Mouse (Mus musculus) midbrain, embryonic 10.5 days (tissue): ENCODE data around the gene Atp7b. TPM values are rescaled to one million over a fixed set of nuclear protein-coding genes. Genes with fewer than 3 reads are reported as not detected.

Experiments used
- DNase-seq: peaks from one replicate; pipeline ENCODE4 v3.0.0-alpha.2; 2017; ENCODE audit warnings: low spot score
- H3K27ac ChIP-seq: fragments of 300-500 bp; sonication (generic); replicated peaks from 2 replicates; pipeline ENCODE4 v1.5.1; 2016; ENCODE audit warnings: mild to moderate bottlenecking
- H3K27me3 ChIP-seq: fragments of 300-500 bp; sonication (generic); 2 replicates; pipeline ENCODE4 v1.6.1; 2016; ENCODE audit warnings: low read depth, mild to moderate bottlenecking; ENCODE audit not compliant: poor library complexity, severe bottlenecking
- H3K36me3 ChIP-seq: fragments of 300-500 bp; sonication (generic); 2 replicates; pipeline ENCODE4 v1.6.1; 2016; ENCODE audit warnings: mild to moderate bottlenecking, moderate library complexity
- H3K4me1 ChIP-seq: fragments of 300-500 bp; sonication (generic); 2 replicates; pipeline ENCODE4 v1.6.1; 2016
- H3K4me3 ChIP-seq: fragments of 300-500 bp; sonication (generic); 2 replicates; pipeline ENCODE4 v1.5.1; 2016; ENCODE audit warnings: mild to moderate bottlenecking, moderate library complexity
- H3K9me3 ChIP-seq: fragments of 300-500 bp; sonication (generic); replicated peaks from 2 replicates; pipeline ENCODE4 v1.6.1; 2016; ENCODE audit warnings: mild to moderate bottlenecking
- WGBS: fragments of 180-500 bp; shearing (Covaris S2); methylation state at CpG from one replicate; pipeline ENCODE4 v1.1.7; 2016; 5-methylcytosine and 5-hydroxymethylcytosine counted together
- polyA plus RNA-seq: library from polyadenylated mRNA; unstranded; fragments of >200 nt; fragmentation: Nextera tagmentation; extraction: Ambion mirVana; gene quantifications from 2 replicates; pipeline ENCODE4 v1.2.1, GENCODE M21; 2016

Gene Atp7b
- polyA plus RNA-seq, 1 experiment from 2014 or later = 2.6 TPM

GRCm38 (mm10) chr8:21955321-21955720, 104.8 kb downstream of the Atp7b start:
- Histone ChIP-seq H3K27ac (no peak overlapping the region), H3K27me3 (no peaks in the 10 kb centered on the region), H3K4me3 (no peak overlapping the region), H3K36me3 (no peaks in the 10 kb centered on the region), H3K9me3 (no peaks in the 10 kb centered on the region), H3K4me1 (no peaks in the 10 kb centered on the region)
- WGBS = 7% methylated on average over 9 of the region's 9 CpGs
- DNase-seq = peak; percentile 34

GRCm38 (mm10) chr8:21947311-21948017, 112.6 kb downstream of the Atp7b start:
- Histone ChIP-seq H3K9me3 (no peaks in the 10 kb centered on the region), H3K36me3 (no peaks in the 10 kb centered on the region), H3K4me3 (no peak overlapping the region), H3K27me3 (no peaks in the 10 kb centered on the region), H3K4me1 (no peaks in the 10 kb centered on the region), H3K27ac (no peak overlapping the region)
- WGBS = 76% methylated on average over 9 of the region's 9 CpGs
- DNase-seq = no peak

- Histone ChIP-seq H3K4me1 (no peaks in the 10 kb centered on the region), H3K27me3 (no peaks in the 10 kb centered on the region), H3K4me3 (no peak within 1 kb of the TSS), H3K9me3 (no peaks in the 10 kb centered on the region), H3K36me3 (no peaks in the 10 kb centered on the region), H3K27ac (no peak within 1 kb of the TSS)
- DNase-seq = no peak
- 89% methylated on average over 6 of the region's 6 CpGs for WGBS
These were observed 113.6 kb downstream of the Atp7b start, which contains the start of gene Defb13 for GRCm38 (mm10) chr8:21946462-21946861. TSS of gene Defb13 (plus strand) at chr8:21946762.

Other genes with a start within 250 kb of the Atp7b start
- gene Defb50, start 236.8 kb downstream of the Atp7b start, polyA plus RNA-seq = not detected in 2 replicates
- not detected in 2 replicates for gene Defb2, start 220.4 kb downstream of the Atp7b start, polyA plus RNA-seq
- gene Defb10, start 201.4 kb downstream of the Atp7b start, polyA plus RNA-seq = not detected in 2 replicates
- not detected in 2 replicates for gene Defb9, start 174.9 kb downstream of the Atp7b start, polyA plus RNA-seq
- not detected in 2 replicates for gene Defb11, start 153.9 kb downstream of the Atp7b start, polyA plus RNA-seq
- not detected in 2 replicates for gene Defb15, start 127.6 kb downstream of the Atp7b start, polyA plus RNA-seq
- not detected in 2 replicates for gene Defb35, start 122.0 kb downstream of the Atp7b start, polyA plus RNA-seq
- gene Defb13, start 113.5 kb downstream of the Atp7b start, polyA plus RNA-seq = not detected in 2 replicates
- not detected in 2 replicates for gene Fam90a1a, start 101.6 kb downstream of the Atp7b start, polyA plus RNA-seq
- not detected in 2 replicates for gene Ccdc70, start 90.5 kb downstream of the Atp7b start, polyA plus RNA-seq
- 39.4 and 41.0 TPM in 2 replicates for gene Alg11, start 416 bp upstream of the Atp7b start, polyA plus RNA-seq
- gene Nek5, start 64.7 kb upstream of the Atp7b start, polyA plus RNA-seq = 0.06 and 0.07 TPM in 2 replicates
- gene Nek3, start 106.1 kb upstream of the Atp7b start, polyA plus RNA-seq = 7.7 and 8.2 TPM in 2 replicates
- 60.3 and 61.3 TPM in 2 replicates for gene Ckap2, start 125.5 kb upstream of the Atp7b start, polyA plus RNA-seq
- gene Vps36, start 132.5 kb upstream of the Atp7b start, polyA plus RNA-seq = 42.3 and 42.6 TPM in 2 replicates
- 9.3 and 9.9 TPM in 2 replicates for gene Thsd1, start 167.0 kb upstream of the Atp7b start, polyA plus RNA-seq
- not detected in 2 replicates for gene Tpte, start 223.1 kb upstream of the Atp7b start, polyA plus RNA-seq